Mouse (Mus musculus) intestine, postnatal 0 days (tissue): ENCODE measurements around the gene Dnm3. TPM values are rescaled to one million over a fixed set of nuclear protein-coding genes. Genes with fewer than 3 reads are reported as not detected.

ENCODE experiments used
- ATAC-seq: fragments of 200-750 bp; cut with Nextera tagmentation; 2 replicates; pipeline ENCODE4 v1.8.0; 2017; ENCODE audit warnings: mild to moderate bottlenecking, moderate TSS enrichment, moderate library complexity
- H3K27ac ChIP-seq: fragments of 300-500 bp; sonication (generic); 2 replicates; pipeline ENCODE4 v1.5.1; 2014; ENCODE audit warnings: mild to moderate bottlenecking, low read depth, low read length, moderate library complexity
- H3K27me3 ChIP-seq: fragments of 300-500 bp; sonication (generic); replicated peaks from 2 replicates; pipeline ENCODE4 v1.6.1; 2014; ENCODE audit warnings: low read length, mixed read lengths; ENCODE audit not compliant: control insufficient read depth, insufficient read depth
- H3K36me3 ChIP-seq: fragments of 300-500 bp; sonication (generic); 2 replicates; pipeline ENCODE4 v1.6.1; 2014; ENCODE audit warnings: mild to moderate bottlenecking, moderate library complexity; ENCODE audit not compliant: control insufficient read depth, insufficient read depth
- H3K4me1 ChIP-seq: fragments of 300-500 bp; sonication (generic); replicated peaks from 2 replicates; pipeline ENCODE4 v1.6.1; 2014; ENCODE audit warnings: antibody characterized with exemption, low read length, mixed read lengths; ENCODE audit not compliant: control insufficient read depth, insufficient read depth
- H3K4me2 ChIP-seq: fragments of 300-500 bp; sonication (generic); replicated peaks from 2 replicates; pipeline ENCODE4 v1.6.1; 2014; ENCODE audit warnings: low read depth, mild to moderate bottlenecking, moderate library complexity
- H3K4me3 ChIP-seq: fragments of 300-500 bp; sonication (generic); 2 replicates; pipeline ENCODE4 v1.5.1; 2014; ENCODE audit warnings: low read depth, low read length
- H3K9ac ChIP-seq: fragments of 300-500 bp; sonication (generic); 2 replicates; pipeline ENCODE4 v1.6.1; 2014; ENCODE audit warnings: mild to moderate bottlenecking, low read depth, low read length
- H3K9me3 ChIP-seq: fragments of 300-500 bp; sonication (generic); 2 replicates; pipeline ENCODE4 v1.6.1; 2016; ENCODE audit warnings: mixed run types; ENCODE audit not compliant: control insufficient read depth
- CTCF ChIP-seq: sonication (generic); IDR thresholded peaks from 2 replicates; pipeline ENCODE4 v1.5.1; 2016; ENCODE audit warnings: low read depth, mild to moderate bottlenecking, control low read depth, antibody characterized with exemption, moderate library complexity
- WGBS: fragments of 180-500 bp; shearing (Covaris S2); extraction: QIAGEN DNeasy Blood & Tissue Kit; methylation state at CpG from one replicate; pipeline ENCODE4 v1.1.7; 2014; 5-methylcytosine and 5-hydroxymethylcytosine counted together
- polyA plus RNA-seq: library from polyadenylated mRNA; unstranded; fragments of >200 nt; fragmentation: Nextera tagmentation; extraction: Ambion mirVana; gene quantifications from 2 replicates; pipeline ENCODE4 v1.2.1, GENCODE M21; 2015

The Dnm3 gene
- polyA plus RNA-seq, 1 experiment from 2014 or later = 5.6 TPM

- H3K36me3 ChIP-seq = no peaks in the 10 kb centered on the region
- H3K4me2 ChIP-seq = no peak overlapping the region
- H3K9me3 ChIP-seq = no peaks in the 10 kb centered on the region
- 91% methylated on average over 7 of the region's 7 CpGs for WGBS
- no peaks in the 10 kb centered on the region for H3K27me3 ChIP-seq
- TF ChIP-seq CTCF = no peak
- no peak for ATAC-seq
- no peak overlapping the region for H3K27ac ChIP-seq
- H3K4me3 ChIP-seq = no peak overlapping the region
- no peak overlapping the region for H3K9ac ChIP-seq
- no peaks in the 10 kb centered on the region for H3K4me1 ChIP-seq
Measured at GRCm38 (mm10) chr1:162142285-162142684, 335.5 kb downstream of the Dnm3 start.

- Histone ChIP-seq H3K4me2 (no peak overlapping the region), H3K36me3 (no peaks in the 10 kb centered on the region), H3K4me1 (no peaks in the 10 kb centered on the region), H3K27ac (no peak overlapping the region), H3K27me3 (no peaks in the 10 kb centered on the region), H3K4me3 (no peak overlapping the region), H3K9me3 (no peaks in the 10 kb centered on the region), H3K9ac (no peak overlapping the region)
- TF ChIP-seq CTCF = no peak
- ATAC-seq = no peak
- 46% methylated on average over 4 of the region's 4 CpGs for WGBS
Measured at GRCm38 (mm10) chr1:162136328-162136727, 341.5 kb downstream of the Dnm3 start.

GRCm38 (mm10) chr1:162135451-162136213, 342.2 kb downstream of the Dnm3 start:
- 84% methylated on average over 11 of the region's 11 CpGs for WGBS
- no peak overlapping the region for H3K4me3 ChIP-seq

GRCm38 (mm10) chr1:162134651-162135066, 343.2 kb downstream of the Dnm3 start:
- Histone ChIP-seq H3K36me3 (no peaks in the 10 kb centered on the region), H3K9me3 (no peaks in the 10 kb centered on the region), H3K27me3 (no peaks in the 10 kb centered on the region), H3K4me2 (no peak overlapping the region), H3K4me1 (no peaks in the 10 kb centered on the region), H3K4me3 (no peak overlapping the region), H3K9ac (no peak overlapping the region), H3K27ac (no peak overlapping the region)
- no peak for TF ChIP-seq CTCF
- ATAC-seq = no peak
- WGBS = 61% methylated on average over 3 of the region's 3 CpGs

More at GRCm38 (mm10) chr1:162135451-162136213, 342.2 kb downstream of the Dnm3 start:
- ATAC-seq = no peak
- Histone ChIP-seq H3K4me2 (no peak overlapping the region), H3K36me3 (no peaks in the 10 kb centered on the region), H3K27me3 (no peaks in the 10 kb centered on the region), H3K4me1 (no peaks in the 10 kb centered on the region), H3K27ac (no peak overlapping the region), H3K9me3 (no peaks in the 10 kb centered on the region), H3K9ac (no peak overlapping the region)
- TF ChIP-seq CTCF = no peak

- ATAC-seq = no peak
- no peaks in the 10 kb centered on the region for H3K27me3 ChIP-seq
- H3K4me1 ChIP-seq = no peaks in the 10 kb centered on the region
- TF ChIP-seq CTCF = no peak
- no peaks in the 10 kb centered on the region for H3K36me3 ChIP-seq
- H3K9me3 ChIP-seq = no peaks in the 10 kb centered on the region
- 88% methylated on average over 8 of the region's 8 CpGs for WGBS
- H3K27ac ChIP-seq = no peak overlapping the region
- no peak overlapping the region for H3K4me2 ChIP-seq
- no peak overlapping the region for H3K9ac ChIP-seq
- H3K4me3 ChIP-seq = no peak overlapping the region
Measured at GRCm38 (mm10) chr1:162132908-162133641, 344.8 kb downstream of the Dnm3 start.
